ENCODE assay signal across 17 mouse cellular contexts in genomic region chr2:150978791-150979190, GRCm38 (mm10).
A peak's percentile ranks its signal among the peaks of the same experiment; 100 is the strongest.
DNase-seq lines count a peak whose midpoint lies in the region; ATAC-seq lines count a peak whose summit lies in the region.
"Had no signal": no experiment of that assay in that cellular context is flagged by ENCODE, and none has a peak within 500 bp of the region (broad histone marks: within the 10 kb centered on the region; RNA-seq: fewer than 3 reads in every experiment).

No protein-coding gene starts in this region.

- no peaks in the 10 kb centered on the region for H3K27me3 ChIP-seq in liver, embryonic 12.5 days (replicated peaks)
- H3K27me3 ChIP-seq: heart, embryonic 13.5 days; hindbrain, embryonic 13.5 days had no signal

- peaks cover 42% of the 10 kb centered on the region for H3K36me3 ChIP-seq in liver, embryonic 12.5 days

- no peak overlapping the region for H3K4me3 ChIP-seq in liver, embryonic 12.5 days
- H3K4me3 ChIP-seq: embryonic facial prominence, embryonic 10.5 days; heart, embryonic 13.5 days; hindbrain, embryonic 13.5 days had no signal

- H3K4me1 ChIP-seq in liver, embryonic 12.5 days = peaks cover 80% of the 10 kb centered on the region
- H3K4me1 ChIP-seq: embryonic facial prominence, embryonic 10.5 days; hindbrain, embryonic 13.5 days had no signal

- no peak overlapping the region for H3K27ac ChIP-seq in liver, embryonic 12.5 days
- H3K27ac ChIP-seq: embryonic facial prominence, embryonic 10.5 days; heart, embryonic 13.5 days; hindbrain, embryonic 13.5 days; hindbrain, postnatal 0 days had no signal

- WGBS in liver, embryonic 12.5 days (ENCODE audit: insufficient replicate concordance) = 52% methylated on average over 3 of the region's 3 CpGs

- DNase-seq in liver = peak; percentile 1
- DNase-seq in urinary bladder, postnatal 4 days (ENCODE audit: low spot score in 2 of 2) = peak; percentile 10 to 32
- DNase-seq in urinary bladder, adult 2 months (ENCODE audit: low spot score) = no peak
- no peak for DNase-seq in layer of hippocampus, postnatal 25 days (ENCODE audit: extremely low spot score in 1 of 2, low spot score in 1 of 2)
- DNase-seq: adrenal gland, adult 8-10 months; adrenal gland, postnatal 36 days; cerebellum, adult 2 months; cerebellum, postnatal 10 days; heart, adult 18-20 months; heart, postnatal 36 days had no signal

- H3K9ac ChIP-seq in liver, embryonic 12.5 days = no peak overlapping the region
- H3K9ac ChIP-seq: heart, embryonic 13.5 days; hindbrain, embryonic 13.5 days had no signal

- no peak for ATAC-seq in liver, embryonic 12.5 days
- peak; percentile 25; the same call in 1 of the 2 replicates for ATAC-seq in monocyte, adult 5-6 weeks (replicated peaks; ENCODE audit: insufficient number of reproducible peaks, low FRiP score, low TSS enrichment, poor library complexity, severe bottlenecking)
- ATAC-seq: forebrain, embryonic 14.5 days; hindbrain, postnatal 0 days had no signal

- H3K4me2 ChIP-seq in liver, embryonic 12.5 days = no peak overlapping the region
- H3K4me2 ChIP-seq: heart, embryonic 13.5 days; hindbrain, embryonic 13.5 days had no signal

- no peaks in the 10 kb centered on the region for H3K9me3 ChIP-seq in liver, embryonic 12.5 days (replicated peaks)
- H3K9me3 ChIP-seq: embryonic facial prominence, embryonic 10.5 days; heart, embryonic 13.5 days; hindbrain, embryonic 13.5 days had no signal

Comparison
In these comparisons a context has a peak if more than half of its experiments do, and no peak if none do; other contexts are left out.
1. DNase-seq: peak in liver (single experiment) and urinary bladder, postnatal 4 days (2 of 2); none in urinary bladder, adult 2 months (single experiment) and layer of hippocampus, postnatal 25 days (0 of 2).